Mouse (Mus musculus): Measurements from ENCODE around the gene Eif1ax. TPM values are rescaled to one million over a fixed set of nuclear protein-coding genes. Genes with fewer than 3 reads are reported as not detected.
"Not testable (repeated sequence)": the region's sequence is repeated elsewhere in the genome, so short reads cannot be mapped to it uniquely, and the experiment has no call there.

Eif1ax gene
- total and polyA plus RNA-seq, 2 experiments from 2014 or later, result 95.6 to 113 TPM

- H3K9me3 ChIP-seq (ENCODE audit: low read length), result no peaks in the 10 kb centered on the region
- no peaks in the 10 kb centered on the region for H3K4me1 ChIP-seq (ENCODE audit: insufficient read depth)
- no peaks in the 10 kb centered on the region for H3K36me3 ChIP-seq (ENCODE audit: insufficient read depth)
- DNase-seq (peak; percentile 27), ATAC-seq (peak; percentile 66; the same call in 1 of the 2 replicates)
- TF ChIP-seq CTCF (IDR thresholded peaks at IDR 0.05; ENCODE audit: low read depth), result peak; percentile 54
- H3K4me3 ChIP-seq (ENCODE audit: low read depth, low read length), result no peak overlapping the region
- 33% methylated on average over 4 of the region's 4 CpGs for WGBS
- no peak overlapping the region for H3K27ac ChIP-seq (ENCODE audit: low read depth, low read length)
- no peak overlapping the region for H3K9ac ChIP-seq
- H3K27me3 ChIP-seq (ENCODE audit: insufficient read depth, low read length), result no peaks in the 10 kb centered on the region
- no peak overlapping the region for H3K4me2 ChIP-seq (ENCODE audit: low read depth)
These were observed 37.3 kb downstream of the Eif1ax start for GRCm38 (mm10) chrX:159409253-159409652.

GRCm38 (mm10) chrX:159414130-159414828, 42.3 kb downstream of the Eif1ax start, which contains the start of gene Map7d2:
TSS of gene Map7d2 (plus strand) at chrX:159414572.
- 32% methylated on average over 67 of the region's 83 CpGs for WGBS
- DNase-seq, result peak; percentile 71
- no peaks in the 10 kb centered on the region for H3K4me1 ChIP-seq (ENCODE audit: insufficient read depth)
- H3K9ac ChIP-seq, result peak within 1 kb of the TSS; percentile 52
- ATAC-seq, result peak; percentile 93
- peak within 1 kb of the TSS; percentile 64 for H3K27ac ChIP-seq (ENCODE audit: low read depth, low read length)
- no peaks in the 10 kb centered on the region for H3K27me3 ChIP-seq (ENCODE audit: insufficient read depth, low read length)
- TF ChIP-seq CTCF (IDR thresholded peaks at IDR 0.05; ENCODE audit: low read depth), result no peak
- H3K9me3 ChIP-seq (ENCODE audit: low read length), result no peaks in the 10 kb centered on the region
- peak within 1 kb of the TSS; percentile 52 for H3K4me3 ChIP-seq (ENCODE audit: low read depth, low read length)
- peak within 1 kb of the TSS; percentile 60 for H3K4me2 ChIP-seq (ENCODE audit: low read depth)
- H3K36me3 ChIP-seq (ENCODE audit: insufficient read depth), result no peaks in the 10 kb centered on the region

- Histone ChIP-seq H3K9me3 (ENCODE audit: low read length) (no peaks in the 10 kb centered on the region), H3K4me3 (ENCODE audit: low read depth, low read length) (peak overlapping the region; percentile 52), H3K27ac (ENCODE audit: low read depth, low read length) (peak overlapping the region; percentile 64), H3K36me3 (ENCODE audit: insufficient read depth) (no peaks in the 10 kb centered on the region), H3K27me3 (ENCODE audit: insufficient read depth, low read length) (no peaks in the 10 kb centered on the region), H3K4me1 (ENCODE audit: insufficient read depth) (no peaks in the 10 kb centered on the region), H3K9ac (peak overlapping the region; percentile 52), H3K4me2 (ENCODE audit: low read depth) (peak overlapping the region; percentile 60)
- ATAC-seq, result peak; percentile 25
- DNase-seq, result peak; percentile 14
- 27% methylated on average over 60 of the region's 65 CpGs for WGBS
- no peak for TF ChIP-seq CTCF (IDR thresholded peaks at IDR 0.05; ENCODE audit: low read depth)
These were observed 43.1 kb downstream of the Eif1ax start for GRCm38 (mm10) chrX:159414829-159415673.

GRCm38 (mm10) chrX:159430507-159430906, 58.5 kb downstream of the Eif1ax start:
- WGBS, result 94% methylated on average over 3 of the region's 3 CpGs
- not testable (repeated sequence) for H3K27ac ChIP-seq (ENCODE audit: low read depth, low read length); ATAC-seq; H3K9ac ChIP-seq; H3K9me3 ChIP-seq (ENCODE audit: low read length); DNase-seq; H3K4me3 ChIP-seq (ENCODE audit: low read depth, low read length); H3K27me3 ChIP-seq (ENCODE audit: insufficient read depth, low read length); H3K4me2 ChIP-seq (ENCODE audit: low read depth); H3K4me1 ChIP-seq (ENCODE audit: insufficient read depth); H3K36me3 ChIP-seq (ENCODE audit: insufficient read depth)

Other genes with a start within 250 kb of the Eif1ax start
- 17.6 and 21.1 TPM in 2 replicates for gene Rps6ka3, start 161.9 kb upstream of the Eif1ax start, total RNA-seq (2014; rRNA removed)
- gene Rps6ka3, start 161.9 kb upstream of the Eif1ax start, polyA plus RNA-seq (2015; fragmentation: Nextera tagmentation; extraction: Ambion mirVana), result 2.3 and 2.8 TPM in 2 replicates
- 23.8 and 28.2 TPM in 2 replicates for gene Map7d2, start 42.4 kb downstream of the Eif1ax start, total RNA-seq (2014; rRNA removed)
- 22.7 and 33.4 TPM in 2 replicates for gene Map7d2, start 42.4 kb downstream of the Eif1ax start, polyA plus RNA-seq (2015; fragmentation: Nextera tagmentation; extraction: Ambion mirVana)
- 11.3 and 18.7 TPM in 2 replicates for gene Bclaf3, start 154.5 kb downstream of the Eif1ax start, total RNA-seq (2014; rRNA removed)
- 9.8 and 14.2 TPM in 2 replicates for gene Bclaf3, start 154.5 kb downstream of the Eif1ax start, polyA plus RNA-seq (2015; fragmentation: Nextera tagmentation; extraction: Ambion mirVana)

Measured in forebrain, postnatal 0 days (tissue).